Mouse (Mus musculus) liver, adult 2 months (tissue): Measurements from ENCODE around the gene Pheta1. TPM values are rescaled to one million over a fixed set of nuclear protein-coding genes. Genes with fewer than 3 reads are reported as not detected.

ENCODE experiments used
- DNase-seq: peaks from one replicate; pipeline ENCODE4 v3.0.0-alpha.2; 2011; ENCODE audit warnings: low read depth, low spot score; ENCODE audit errors: extremely low read depth
- H3K27ac ChIP-seq: fragments of 200-500 bp; replicated peaks from 2 replicates; pipeline ENCODE4 v1.5.1; 2012; ENCODE audit warnings: low read depth, mild to moderate bottlenecking, control low read depth, inconsistent platforms, low read length; ENCODE audit not compliant: insufficient read depth
- H3K27me3 ChIP-seq: fragments of 200-500 bp; 2 replicates; pipeline ENCODE4 v1.6.1; 2012; ENCODE audit warnings: mild to moderate bottlenecking, moderate library complexity, low read length, inconsistent platforms; ENCODE audit not compliant: control insufficient read depth, insufficient read depth
- H3K36me3 ChIP-seq: fragments of 200-500 bp; 2 replicates; pipeline ENCODE4 v1.6.1; 2012; ENCODE audit warnings: low read length, inconsistent platforms; ENCODE audit not compliant: control insufficient read depth, insufficient read depth
- H3K4me1 ChIP-seq: fragments of 200-500 bp; 2 replicates; pipeline ENCODE4 v1.6.1; 2011; ENCODE audit warnings: low read length; ENCODE audit not compliant: control insufficient read depth, insufficient read depth
- H3K4me3 ChIP-seq: fragments of 200-500 bp; 2 replicates; pipeline ENCODE4 v1.5.1; 2011; ENCODE audit warnings: low read depth, mild to moderate bottlenecking, control low read depth, low read length, moderate library complexity; ENCODE audit not compliant: insufficient read depth
- H3K79me2 ChIP-seq: fragments of 200-500 bp; 2 replicates; pipeline ENCODE4 v1.6.1; 2012; ENCODE audit warnings: inconsistent platforms, mild to moderate bottlenecking, low read length, moderate library complexity; ENCODE audit not compliant: control insufficient read depth, insufficient read depth
- H3K9ac ChIP-seq: fragments of 200-500 bp; 2 replicates; pipeline ENCODE4 v1.6.1; 2012; ENCODE audit warnings: low read depth, mild to moderate bottlenecking, control low read depth, inconsistent platforms, low read length
- CTCF ChIP-seq: fragments of 200-500 bp; IDR thresholded peaks from 2 replicates; pipeline ENCODE4 v1.5.1; 2011; ENCODE audit warnings: low read depth, low read length, control low read depth
- POLR2A ChIP-seq: fragments of 200-500 bp; IDR thresholded peaks from 2 replicates; pipeline ENCODE4 v1.6.1; 2011; ENCODE audit warnings: low read length, control low read depth; ENCODE audit not compliant: insufficient read depth; ENCODE audit errors: extremely low read depth
- WGBS: fragments of 180-500 bp; shearing (Covaris S2); methylation state at CpG from one replicate; pipeline ENCODE4 v1.1.7; 2018; 5-methylcytosine and 5-hydroxymethylcytosine counted together
- polyA plus RNA-seq: library from polyadenylated mRNA; depleted of rRNA; stranded (reverse); fragments of >200 nt; gene quantifications from 2 replicates; pipeline ENCODE4 v1.2.3, GENCODE M21; 2012
- total RNA-seq: library from RNA; depleted of rRNA; stranded (reverse); fragments of >200 nt; gene quantifications from 2 replicates; pipeline ENCODE4 v1.2.3, GENCODE M21; 2014

The Pheta1 gene
- total and polyA plus RNA-seq, 2 experiments, result 7.4 to 12.0 TPM

- peaks cover 20% of the 10 kb centered on the region for H3K36me3 ChIP-seq
- no peak overlapping the region for H3K4me3 ChIP-seq
- no peak overlapping the region for H3K9ac ChIP-seq
- peaks cover 16% of the 10 kb centered on the region for H3K4me1 ChIP-seq
- 81% methylated on average over 5 of the region's 5 CpGs for WGBS
- DNase-seq, result no peak
- no peaks in the 10 kb centered on the region for H3K27me3 ChIP-seq
- peaks cover 17% of the 10 kb centered on the region; the same call in 1 of the 2 replicates for H3K79me2 ChIP-seq
- no peak overlapping the region for H3K27ac ChIP-seq
- TF ChIP-seq POLR2A (no peak), CTCF (no peak)
Measured at GRCm38 (mm10) chr5:121821116-121821515, 27.7 kb upstream of the Pheta1 start.

DNA sequence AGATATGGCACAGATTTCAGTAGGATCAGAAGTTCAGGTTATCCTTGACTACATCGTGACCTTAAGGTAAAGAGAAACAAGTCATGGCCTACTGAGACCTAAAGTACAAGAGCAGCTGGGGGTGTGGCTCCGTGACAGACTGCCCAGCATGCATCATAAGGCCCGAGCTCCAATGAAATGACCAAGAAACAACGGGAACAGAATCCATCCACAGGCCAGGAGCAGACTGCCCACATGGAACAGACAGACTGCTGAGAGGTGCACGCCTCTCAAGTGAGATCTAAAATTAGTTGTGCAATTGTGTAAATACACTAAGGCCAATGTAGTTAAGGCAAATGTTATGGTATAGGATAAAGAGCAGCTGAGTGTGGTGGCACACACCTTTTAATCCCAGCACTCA, 27.2 kb upstream of the Pheta1 start:
- no peak overlapping the region for H3K9ac ChIP-seq
- peak; percentile 33 for DNase-seq

GRCm38 (mm10) chr5:121822786-121823505, 25.8 kb upstream of the Pheta1 start:
- DNase-seq, result no peak
- no peak overlapping the region for H3K4me3 ChIP-seq
- H3K27me3 ChIP-seq, result no peaks in the 10 kb centered on the region
- TF ChIP-seq POLR2A (no peak), CTCF (no peak)
- 73% methylated on average over 7 of the region's 7 CpGs for WGBS
- peaks cover 17% of the 10 kb centered on the region; the same call in 1 of the 2 replicates for H3K36me3 ChIP-seq
- peaks cover 25% of the 10 kb centered on the region; the same call in 1 of the 2 replicates for H3K79me2 ChIP-seq
- H3K4me1 ChIP-seq, result peaks cover 16% of the 10 kb centered on the region
- H3K9ac ChIP-seq, result no peak overlapping the region
- no peak overlapping the region for H3K27ac ChIP-seq

More for the DNA sequence above, 27.2 kb upstream of the Pheta1 start:
- TF ChIP-seq POLR2A (no peak), CTCF (no peak)
- 38% methylated on average over 5 of the region's 5 CpGs for WGBS
- Histone ChIP-seq H3K4me3 (no peak overlapping the region), H3K79me2 (peaks cover 17% of the 10 kb centered on the region; the same call in 1 of the 2 replicates), H3K27me3 (no peaks in the 10 kb centered on the region), H3K27ac (no peak overlapping the region), H3K4me1 (peaks cover 16% of the 10 kb centered on the region), H3K36me3 (peaks cover 18% of the 10 kb centered on the region; the same call in 1 of the 2 replicates)

DNA sequence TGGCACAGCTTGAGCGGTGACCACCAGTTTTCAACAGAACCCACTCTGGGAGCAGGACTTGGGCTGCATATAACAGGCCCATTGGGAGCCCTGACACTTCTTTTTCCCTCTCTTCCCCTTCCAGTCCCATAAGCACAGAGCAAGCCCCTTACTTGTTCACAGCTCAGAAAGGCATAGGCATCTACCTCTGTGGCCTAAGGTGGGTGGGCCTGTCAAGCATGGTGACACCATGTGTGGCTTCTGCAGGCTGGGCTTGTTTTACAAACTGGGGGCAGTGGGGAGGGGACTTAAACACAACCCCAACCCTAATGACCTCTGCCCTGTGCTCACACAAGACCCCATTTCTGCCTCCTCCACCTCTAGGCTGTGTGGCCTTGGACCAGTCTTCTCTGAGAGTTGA, 25.1 kb upstream of the Pheta1 start:
- 96% methylated on average over 1 of the region's 1 CpGs for WGBS
- H3K4me1 ChIP-seq, result peaks cover 16% of the 10 kb centered on the region
- H3K4me3 ChIP-seq, result no peak overlapping the region
- H3K36me3 ChIP-seq, result peaks cover 18% of the 10 kb centered on the region; the same call in 1 of the 2 replicates
- H3K27ac ChIP-seq, result peak overlapping the region; percentile 3; the same call in 1 of the 2 replicates
- no peaks in the 10 kb centered on the region for H3K27me3 ChIP-seq
- no peak overlapping the region for H3K9ac ChIP-seq
- H3K79me2 ChIP-seq, result peaks cover 33% of the 10 kb centered on the region; the same call in 1 of the 2 replicates
- DNase-seq, result no peak
- TF ChIP-seq CTCF, result no peak
- TF ChIP-seq POLR2A, result no peak

- H3K4me3 ChIP-seq, result no peak overlapping the region
- 68% methylated on average over 4 of the region's 4 CpGs for WGBS
- no peak for TF ChIP-seq POLR2A
- TF ChIP-seq CTCF, result no peak
- peaks cover 16% of the 10 kb centered on the region for H3K4me1 ChIP-seq
- peaks cover 37% of the 10 kb centered on the region; the same call in 1 of the 2 replicates for H3K79me2 ChIP-seq
- H3K27me3 ChIP-seq, result no peaks in the 10 kb centered on the region
- H3K27ac ChIP-seq, result peak overlapping the region; percentile 63
- no peak for DNase-seq
- H3K9ac ChIP-seq, result peak overlapping the region; percentile 36; the same call in 1 of the 2 replicates
- peaks cover 18% of the 10 kb centered on the region; the same call in 1 of the 2 replicates for H3K36me3 ChIP-seq
Measured at GRCm38 (mm10) chr5:121824121-121824520, 24.7 kb upstream of the Pheta1 start.

DNA sequence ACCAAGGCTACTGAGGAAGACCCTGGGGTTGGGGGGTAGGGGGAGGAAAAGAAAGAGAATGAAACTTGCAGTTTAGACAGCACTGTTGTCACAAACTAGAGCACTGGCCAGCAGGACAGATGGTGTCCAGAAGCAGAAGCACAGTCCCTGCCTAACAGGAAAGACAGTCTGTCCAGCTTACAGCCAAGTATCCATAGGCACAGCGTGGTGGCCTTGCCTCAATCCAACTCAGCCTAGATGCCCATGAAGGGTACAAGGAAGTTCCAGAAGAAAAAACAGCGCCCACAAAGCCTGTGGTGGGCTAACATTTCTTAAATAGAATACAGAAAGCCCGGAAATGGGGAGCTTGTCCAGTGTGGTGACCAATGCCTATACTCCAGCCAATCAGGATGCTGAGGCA, 23.2 kb upstream of the Pheta1 start:
- WGBS, result 90% methylated on average over 3 of the region's 3 CpGs
- Histone ChIP-seq H3K9ac (no peak overlapping the region), H3K27me3 (no peaks in the 10 kb centered on the region), H3K4me1 (peaks cover 16% of the 10 kb centered on the region), H3K79me2 (peaks cover 49% of the 10 kb centered on the region), H3K4me3 (no peak overlapping the region), H3K36me3 (peaks cover 18% of the 10 kb centered on the region; the same call in 1 of the 2 replicates), H3K27ac (no peak overlapping the region)
- no peak for DNase-seq
- TF ChIP-seq POLR2A (no peak), CTCF (no peak)
